In the genomic region with DNA sequence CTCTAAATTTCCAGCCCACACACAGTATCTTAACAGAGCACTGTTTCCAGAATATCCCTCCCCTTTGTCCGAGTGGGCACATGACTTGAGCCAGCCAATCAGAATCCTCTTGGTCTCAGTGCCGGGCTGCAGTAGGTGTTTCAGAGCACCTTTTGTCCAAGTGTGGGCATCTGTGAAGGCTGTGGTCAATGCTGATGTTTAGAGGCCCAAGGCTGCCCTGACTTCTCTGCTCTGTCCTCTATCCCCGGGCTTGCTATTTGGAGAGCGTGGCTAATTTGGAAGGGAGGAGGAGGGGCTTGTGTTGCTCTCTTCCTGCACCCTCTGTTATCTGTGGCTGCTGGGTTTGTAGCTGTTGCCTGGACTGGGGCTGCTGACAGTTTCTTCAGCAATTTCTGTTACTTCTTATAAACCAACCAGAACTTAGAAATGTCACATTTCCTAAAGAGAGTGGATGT, we compare ENCODE assay signal across 8 mouse cellular contexts. TPM values are rescaled to one million over a fixed set of nuclear protein-coding genes. Genes with fewer than 3 reads are reported as not detected.
DNase-seq lines count a peak whose midpoint lies in the region; ATAC-seq and TF ChIP-seq lines count a peak whose summit lies in the region.

No protein-coding gene starts in this region.

- WGBS in kidney, embryonic 14.5 days: 2% methylated on average over 4 of the region's 4 CpGs
- 1% methylated on average over 4 of the region's 4 CpGs for WGBS in bone marrow, adult 2 months
- WGBS in hindbrain, embryonic 11.5 days: 0% methylated on average over 4 of the region's 4 CpGs
- 2% methylated on average over 4 of the region's 4 CpGs for WGBS in limb, embryonic 12.5 days
- 0% methylated on average over 4 of the region's 4 CpGs for WGBS in midbrain, embryonic 14.5 days

- no peaks in the 10 kb centered on the region for H3K36me3 ChIP-seq in kidney, embryonic 14.5 days (ENCODE audit: control insufficient read depth, insufficient read depth, low read length)
- H3K36me3 ChIP-seq in erythroblast, embryonic 14.5 days (ENCODE audit: control insufficient read depth): peaks cover 2% of the 10 kb centered on the region
- H3K36me3 ChIP-seq in hindbrain, embryonic 11.5 days (ENCODE audit: control insufficient read depth, insufficient read depth, low read length): no peaks in the 10 kb centered on the region
- no peaks in the 10 kb centered on the region for H3K36me3 ChIP-seq in limb, embryonic 12.5 days
- H3K36me3 ChIP-seq in midbrain, embryonic 14.5 days (ENCODE audit: control insufficient read depth, insufficient read depth, low read length): no peaks in the 10 kb centered on the region

- H3K4me2 ChIP-seq in kidney, embryonic 14.5 days (replicated peaks; ENCODE audit: low read depth, low read length): peak overlapping the region; percentile 53
- H3K4me2 ChIP-seq in hindbrain, embryonic 11.5 days (replicated peaks; ENCODE audit: low read depth, low read length): peak overlapping the region; percentile 52
- peak overlapping the region; percentile 52 for H3K4me2 ChIP-seq in limb, embryonic 12.5 days
- H3K4me2 ChIP-seq in midbrain, embryonic 14.5 days (ENCODE audit: low read length): peak overlapping the region; percentile 60

- no peaks in the 10 kb centered on the region for H3K9me3 ChIP-seq in kidney, embryonic 14.5 days (ENCODE audit: control insufficient read depth, low read length)
- H3K9me3 ChIP-seq in erythroblast, embryonic 14.5 days (ENCODE audit: control insufficient read depth, low read length): no peaks in the 10 kb centered on the region
- no peaks in the 10 kb centered on the region for H3K9me3 ChIP-seq in hindbrain, embryonic 11.5 days (ENCODE audit: control insufficient read depth, low read length)
- no peaks in the 10 kb centered on the region for H3K9me3 ChIP-seq in limb, embryonic 12.5 days
- no peaks in the 10 kb centered on the region for H3K9me3 ChIP-seq in midbrain, embryonic 14.5 days (ENCODE audit: control insufficient read depth, low read length)

- ATAC-seq in kidney, embryonic 14.5 days (ENCODE audit: low FRiP score, low TSS enrichment): peak; percentile 81; the same call in 1 of the 2 replicates
- peak; percentile 79 for ATAC-seq in hindbrain, embryonic 11.5 days (ENCODE audit: low FRiP score)
- ATAC-seq in limb, embryonic 12.5 days (ENCODE audit: insufficient number of reproducible peaks, insufficient read depth, low FRiP score, low TSS enrichment, low read depth): peak; percentile 57; the same call in 1 of the 2 replicates
- peak; percentile 78 for ATAC-seq in midbrain, embryonic 14.5 days (ENCODE audit: low FRiP score, low TSS enrichment)

- H3K27me3 ChIP-seq in kidney, embryonic 14.5 days (ENCODE audit: control insufficient read depth, insufficient read depth, low read length): peaks cover 19% of the 10 kb centered on the region
- H3K27me3 ChIP-seq in erythroblast, embryonic 14.5 days (ENCODE audit: control insufficient read depth): no peaks in the 10 kb centered on the region; the same call in 1 of the 2 replicates
- H3K27me3 ChIP-seq in hindbrain, embryonic 11.5 days (ENCODE audit: control insufficient read depth, insufficient read depth, low read length): peaks cover 20% of the 10 kb centered on the region
- peaks cover 35% of the 10 kb centered on the region for H3K27me3 ChIP-seq in limb, embryonic 12.5 days
- no peaks in the 10 kb centered on the region for H3K27me3 ChIP-seq in midbrain, embryonic 14.5 days (ENCODE audit: control insufficient read depth, insufficient read depth, low read length)

- H3K27ac ChIP-seq in kidney, embryonic 14.5 days (ENCODE audit: low read depth, low read length): no peak overlapping the region
- H3K27ac ChIP-seq in bone marrow, adult 2 months (ENCODE audit: control insufficient read depth, insufficient read depth, low read depth, low read length, poor library complexity): peak overlapping the region; percentile 59
- H3K27ac ChIP-seq in hindbrain, embryonic 11.5 days (ENCODE audit: low read depth, low read length): peak overlapping the region; percentile 47; the same call in 1 of the 2 replicates
- H3K27ac ChIP-seq in limb, embryonic 12.5 days: no peak overlapping the region
- peak overlapping the region; percentile 81 for H3K27ac ChIP-seq in midbrain, embryonic 14.5 days (replicated peaks; ENCODE audit: low read depth, low read length)

- H3K4me3 ChIP-seq in kidney, embryonic 14.5 days (ENCODE audit: low read length): peak overlapping the region; percentile 39
- peak overlapping the region; percentile 65 for H3K4me3 ChIP-seq in bone marrow, adult 2 months (replicated peaks; ENCODE audit: control insufficient read depth, low read depth, low read length)
- H3K4me3 ChIP-seq in erythroblast, embryonic 14.5 days (replicated peaks): peak overlapping the region; percentile 59
- H3K4me3 ChIP-seq in hindbrain, embryonic 11.5 days (ENCODE audit: low read depth, low read length): peak overlapping the region; percentile 26
- peak overlapping the region; percentile 30 for H3K4me3 ChIP-seq in limb, embryonic 12.5 days (replicated peaks)
- H3K4me3 ChIP-seq in midbrain, embryonic 14.5 days (replicated peaks; ENCODE audit: low read depth, low read length): peak overlapping the region; percentile 30

- no peak for TF ChIP-seq CTCF in bone marrow, adult 2 months (IDR thresholded peaks at IDR 0.05; ENCODE audit: control insufficient read depth, insufficient read depth, low read length)

- TF ChIP-seq POLR2A in bone marrow, adult 2 months (IDR thresholded peaks at IDR 0.05; ENCODE audit: borderline replicate concordance, control insufficient read depth, low read depth, low read length): no peak

- peak overlapping the region; percentile 53 for H3K9ac ChIP-seq in kidney, embryonic 14.5 days (ENCODE audit: low read depth, low read length)
- peak overlapping the region; percentile 55 for H3K9ac ChIP-seq in hindbrain, embryonic 11.5 days (ENCODE audit: low read depth, low read length)
- H3K9ac ChIP-seq in limb, embryonic 12.5 days (replicated peaks): 0 out of 2 replicates have a peak overlapping the region, but pooled peaks have one; percentile 42
- H3K9ac ChIP-seq in midbrain, embryonic 14.5 days (replicated peaks; ENCODE audit: low read length): peak overlapping the region; percentile 56

- H3K4me1 ChIP-seq in kidney, embryonic 14.5 days (ENCODE audit: control insufficient read depth, insufficient read depth, low read length): peaks cover 19% of the 10 kb centered on the region
- H3K4me1 ChIP-seq in bone marrow, adult 2 months (ENCODE audit: control insufficient read depth, insufficient read depth, low read length): peaks cover 2% of the 10 kb centered on the region
- H3K4me1 ChIP-seq in erythroblast, embryonic 14.5 days (ENCODE audit: control insufficient read depth): peaks cover 91% of the 10 kb centered on the region
- H3K4me1 ChIP-seq in hindbrain, embryonic 11.5 days (replicated peaks; ENCODE audit: control insufficient read depth, insufficient read depth, low read length): peaks cover 5% of the 10 kb centered on the region; the same call in 1 of the 2 replicates
- peaks cover 41% of the 10 kb centered on the region for H3K4me1 ChIP-seq in limb, embryonic 12.5 days (replicated peaks)
- peaks cover 31% of the 10 kb centered on the region for H3K4me1 ChIP-seq in midbrain, embryonic 14.5 days (ENCODE audit: control insufficient read depth, insufficient read depth, low read length)

- no peak for DNase-seq in kidney, adult 9 months
- DNase-seq in hindbrain, embryonic 11.5 days (ENCODE audit: low spot score): peak; percentile 72
- DNase-seq in midbrain, embryonic 14.5 days: peak; percentile 86
- DNase-seq in thymus, postnatal 14 days: peak; percentile 38

RNA-seq across cellular contexts. Expression of a gene that starts 3.1 kb away (rescaled TPM):
- 0.54 and 0.90 TPM in 2 replicates for polyA plus RNA-seq in kidney, embryonic 14.5 days (2014; fragmentation: Nextera tagmentation; extraction: Ambion mirVana)
- not detected in 2 replicates for polyA plus RNA-seq in bone marrow, adult 2 months (2011; ENCODE audit: insufficient read depth, insufficient read length, low replicate concordance, missing spikeins)
- 0.42 and 0.64 TPM in 2 replicates for polyA plus RNA-seq in erythroblast, embryonic 14.5 days (2012)
- 1.5 and 2.0 TPM in 2 replicates for polyA plus RNA-seq in hindbrain, embryonic 11.5 days (2014; fragmentation: Nextera tagmentation; extraction: Ambion mirVana)
- polyA plus RNA-seq in limb, embryonic 12.5 days (2016; fragmentation: Nextera tagmentation; extraction: Ambion mirVana): 0.71 and 1.0 TPM in 2 replicates
- polyA plus RNA-seq in midbrain, embryonic 14.5 days (2014; fragmentation: Nextera tagmentation; extraction: Ambion mirVana): 32.4 and 38.4 TPM in 2 replicates

RNA-seq across cellular contexts. Expression of a gene that starts 43.7 kb away (rescaled TPM):
- 0.24 and 0.65 TPM in 2 replicates for polyA plus RNA-seq in kidney, embryonic 14.5 days (2014; fragmentation: Nextera tagmentation; extraction: Ambion mirVana)
- 0.92 TPM in 1 of 2 replicates, not detected in the other for polyA plus RNA-seq in bone marrow, adult 2 months (2011; ENCODE audit: insufficient read depth, insufficient read length, low replicate concordance, missing spikeins)
- 0.01 TPM in 1 of 2 replicates, not detected in the other for polyA plus RNA-seq in erythroblast, embryonic 14.5 days (2012)
- not detected in 2 replicates for polyA plus RNA-seq in hindbrain, embryonic 11.5 days (2014; fragmentation: Nextera tagmentation; extraction: Ambion mirVana)
- not detected in 2 replicates for polyA plus RNA-seq in limb, embryonic 12.5 days (2016; fragmentation: Nextera tagmentation; extraction: Ambion mirVana)
- polyA plus RNA-seq in midbrain, embryonic 14.5 days (2014; fragmentation: Nextera tagmentation; extraction: Ambion mirVana): not detected in 2 replicates

Comparison
In these comparisons a context has a peak if more than half of its experiments do, and no peak if none do; other contexts are left out.
1. H3K27ac ChIP-seq: peak in bone marrow, adult 2 months (single experiment), hindbrain, embryonic 11.5 days (single experiment) and midbrain, embryonic 14.5 days (single experiment); none in kidney, embryonic 14.5 days (single experiment) and limb, embryonic 12.5 days (single experiment).
2. RNA of a gene that starts 3.1 kb away (polyA plus RNA-seq): 32.4 to 38.4 TPM in midbrain, embryonic 14.5 days; 1.5 to 2.0 TPM in hindbrain, embryonic 11.5 days, 0.71 to 1.0 TPM in limb, embryonic 12.5 days, 0.42 to 0.64 TPM in erythroblast, embryonic 14.5 days, 0.54 to 0.90 TPM in kidney, embryonic 14.5 days and not detected in bone marrow, adult 2 months; every median in the first group is over 10 times any median in the second.
3. Peak in every context shown above with its lines, with median percentiles within 50 percentile points of each other: ATAC-seq, H3K4me2 ChIP-seq, H3K4me3 ChIP-seq and H3K9ac ChIP-seq.